Mouse (Mus musculus) frontal cortex, postnatal 25 days (tissue): ENCODE data around the gene Trib2.

ENCODE experiments used
- DNase-seq, 2 experiments: peaks; one replicate each; pipeline ENCODE4 v3.0.0; 2022; ENCODE audit warnings: low spot score in 2 of 2

Gene Trib2

DNA sequence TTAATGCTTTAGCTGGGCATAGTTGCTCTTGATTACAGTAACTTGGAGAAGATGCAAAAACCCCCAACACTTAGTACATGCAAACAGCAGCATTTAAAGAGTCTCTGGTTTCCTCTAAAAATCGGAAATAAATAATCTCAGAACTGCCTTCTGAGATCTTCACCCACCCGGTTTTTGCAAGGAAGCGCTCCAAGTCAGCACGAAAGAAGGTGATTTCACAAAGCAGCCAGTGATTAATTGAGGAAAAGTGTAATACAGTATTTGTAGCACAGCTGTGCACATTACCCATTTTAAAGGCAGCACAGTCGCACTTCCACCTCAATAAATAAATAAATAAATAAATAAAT lies 2.9 kb downstream of the Trib2 start:
- DNase-seq: no peak

DNA sequence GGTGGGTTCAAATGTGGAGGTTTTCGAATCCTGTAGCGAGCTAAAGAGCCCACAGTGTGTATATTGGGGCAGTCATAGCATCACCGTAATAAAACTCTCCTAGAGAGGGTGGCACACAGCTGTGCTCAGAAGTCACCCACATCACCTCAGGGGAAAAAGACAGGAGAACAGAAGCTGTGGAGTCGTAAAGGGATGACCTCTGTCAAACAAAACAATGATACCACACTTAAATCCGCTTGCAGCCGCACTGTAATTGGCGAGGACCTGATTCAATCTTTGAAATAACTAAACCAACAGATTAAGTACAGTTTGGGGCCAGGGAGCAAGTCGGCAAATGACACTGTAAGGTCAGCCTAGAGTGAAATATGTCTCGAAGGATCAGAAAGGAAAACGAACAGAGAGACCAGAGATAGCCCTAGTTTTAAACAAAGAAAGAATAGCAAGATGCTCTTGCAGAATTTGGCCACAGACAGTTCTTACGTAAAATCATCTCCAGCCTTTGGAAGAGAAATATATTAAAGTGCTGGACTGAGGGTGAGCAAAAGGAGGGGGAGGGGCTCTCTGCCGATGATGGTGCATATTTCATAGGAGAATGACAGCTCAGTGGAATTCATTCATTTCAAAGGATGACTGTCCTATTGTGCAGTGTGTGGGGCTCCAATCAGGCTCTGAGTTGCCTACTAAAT lies 3.4 kb downstream of the Trib2 start:
- DNase-seq: no peak

DNA sequence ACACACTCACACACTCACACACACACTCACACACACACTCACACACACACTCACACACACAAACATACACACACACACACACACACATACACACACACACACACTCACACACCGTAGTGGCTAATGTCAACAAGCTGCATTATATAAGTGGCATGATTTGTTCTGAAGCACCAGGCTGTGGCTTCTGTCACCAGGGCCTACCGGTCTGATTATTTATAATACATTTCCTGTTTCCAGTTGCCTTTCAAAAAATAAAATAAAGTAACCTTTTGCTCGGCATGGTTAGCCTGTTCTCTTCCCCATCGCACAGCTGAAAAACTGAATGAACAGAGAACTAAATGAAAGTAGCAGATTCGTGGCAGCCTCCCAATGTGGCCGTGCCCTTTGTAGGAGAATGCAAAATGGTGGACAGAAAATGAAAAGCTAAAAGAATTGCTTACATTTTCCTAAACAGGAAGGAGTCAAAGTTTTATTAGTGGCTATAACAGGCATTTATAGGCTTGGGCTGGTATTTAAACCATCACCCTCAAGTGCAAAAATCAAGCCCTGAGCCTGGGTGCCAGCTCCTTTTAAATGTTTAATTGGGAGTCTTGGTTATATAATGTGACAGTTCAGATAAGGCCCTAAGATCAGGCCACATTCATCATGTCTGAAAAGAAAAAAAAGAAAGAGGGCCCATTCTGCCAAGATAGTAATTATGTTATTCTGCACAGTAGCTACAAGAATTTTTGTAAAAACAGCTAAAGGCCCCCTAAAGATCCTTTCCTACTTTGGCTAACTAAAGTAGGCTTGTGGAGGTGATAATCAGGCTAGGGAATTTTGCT lies 4.4 kb downstream of the Trib2 start:
- DNase-seq: no peak

DNA sequence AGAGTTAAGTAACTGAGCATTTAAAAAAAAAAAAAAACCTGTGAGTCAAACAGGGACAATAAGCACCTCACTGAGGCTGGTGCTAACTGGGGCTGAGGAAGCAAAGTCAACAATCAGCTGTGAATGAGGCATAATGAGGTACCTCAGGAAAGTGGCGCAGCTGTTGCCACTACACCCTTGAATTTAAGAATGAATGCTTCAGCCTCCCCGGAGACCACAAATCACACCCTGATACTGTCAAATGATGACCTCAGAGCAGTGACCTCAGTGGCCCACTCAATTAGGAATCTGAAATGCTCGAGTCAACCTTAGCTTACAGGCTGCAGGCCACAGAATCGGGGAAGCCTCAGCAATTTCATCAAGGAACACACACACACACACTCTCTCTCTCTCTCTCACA lies 5.0 kb downstream of the Trib2 start:
- DNase-seq: no peak

DNA sequence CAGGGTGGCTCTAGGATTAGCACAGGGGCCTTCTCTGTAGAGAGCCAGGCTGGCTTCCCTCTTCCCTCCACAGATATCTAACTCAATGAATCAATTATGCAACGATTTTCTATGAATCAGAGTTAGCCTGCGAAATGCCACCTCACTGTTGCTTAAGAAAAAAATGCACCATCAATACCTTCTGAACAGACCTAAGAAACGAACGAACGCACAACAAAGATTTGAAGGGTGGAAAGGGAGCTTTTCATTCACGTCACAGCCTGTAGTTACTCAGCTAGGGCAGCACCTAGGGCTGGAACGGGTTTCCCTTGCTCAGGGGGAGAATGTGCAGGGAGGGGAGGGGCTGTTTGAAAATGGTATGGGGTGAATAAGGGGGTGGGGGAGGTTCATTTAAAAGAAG lies 5.8 kb downstream of the Trib2 start:
- no peak for DNase-seq

DNA sequence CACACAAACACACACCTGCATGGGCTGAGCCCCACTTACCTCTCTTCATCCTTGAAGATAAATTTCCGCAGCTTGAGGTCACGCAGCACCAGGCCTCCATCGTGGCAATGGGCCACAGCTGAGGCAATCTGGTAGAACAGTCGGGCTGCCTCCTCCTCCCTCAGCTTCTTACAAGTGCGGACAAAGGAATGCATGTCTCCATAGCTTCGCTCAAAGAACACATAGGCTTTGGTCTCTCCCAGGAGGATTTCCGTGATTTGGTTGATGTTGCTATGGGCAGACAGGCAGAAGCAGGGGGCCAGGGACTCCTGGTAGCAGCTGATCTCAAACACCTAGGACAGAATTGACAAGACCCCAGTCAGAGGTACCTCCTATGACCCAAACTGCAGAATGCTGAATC lies 7.1 kb downstream of the Trib2 start:
- no peak for DNase-seq

DNA sequence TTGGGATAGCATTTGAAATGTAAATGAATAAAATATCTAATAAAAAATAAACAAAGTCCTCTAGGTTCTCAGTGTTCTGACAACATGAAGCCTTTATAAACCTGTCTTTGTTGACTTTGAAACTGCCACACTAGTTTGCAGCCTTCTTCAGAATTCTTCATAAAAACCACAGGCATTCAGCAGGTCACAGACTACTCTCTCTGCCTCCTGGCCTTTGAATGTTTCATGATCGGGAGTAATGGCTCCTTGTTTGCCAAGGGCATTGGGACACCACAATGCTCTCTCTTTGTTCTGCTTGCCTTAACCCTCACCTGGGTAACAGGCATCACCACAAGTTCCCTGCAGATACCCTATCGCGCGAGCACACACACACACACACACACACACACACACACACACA lies 7.5 kb downstream of the Trib2 start:
- no peak for DNase-seq

DNA sequence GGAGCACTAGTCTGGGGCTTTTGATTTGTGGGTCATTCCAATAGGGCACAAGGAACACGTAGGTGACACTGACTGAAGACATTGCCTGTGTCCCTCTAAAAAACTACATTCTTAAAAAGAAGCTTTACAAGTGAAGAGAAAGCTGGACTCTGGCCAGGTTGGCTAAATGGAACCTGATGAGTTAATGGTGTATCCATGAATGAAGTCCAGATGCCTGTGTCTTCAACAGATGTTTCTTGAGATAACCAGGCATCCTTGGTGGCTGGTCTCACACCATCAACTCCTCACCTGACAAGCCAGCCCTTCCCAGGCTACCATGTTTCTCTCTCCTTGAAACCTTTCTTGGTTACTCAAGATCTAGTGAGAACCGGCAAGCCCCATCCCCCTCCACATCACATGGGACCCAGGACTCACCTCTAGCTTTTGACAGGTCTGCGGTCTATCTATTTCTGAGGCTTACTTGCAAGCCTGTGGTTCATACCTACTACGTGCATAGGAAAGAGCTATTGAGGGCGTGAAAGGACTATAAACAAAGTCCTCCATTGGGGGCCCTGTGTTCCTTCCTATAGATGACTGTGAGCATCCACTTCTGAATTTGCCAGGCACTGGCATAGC lies 8.4 kb downstream of the Trib2 start:
- no peak for DNase-seq

DNA sequence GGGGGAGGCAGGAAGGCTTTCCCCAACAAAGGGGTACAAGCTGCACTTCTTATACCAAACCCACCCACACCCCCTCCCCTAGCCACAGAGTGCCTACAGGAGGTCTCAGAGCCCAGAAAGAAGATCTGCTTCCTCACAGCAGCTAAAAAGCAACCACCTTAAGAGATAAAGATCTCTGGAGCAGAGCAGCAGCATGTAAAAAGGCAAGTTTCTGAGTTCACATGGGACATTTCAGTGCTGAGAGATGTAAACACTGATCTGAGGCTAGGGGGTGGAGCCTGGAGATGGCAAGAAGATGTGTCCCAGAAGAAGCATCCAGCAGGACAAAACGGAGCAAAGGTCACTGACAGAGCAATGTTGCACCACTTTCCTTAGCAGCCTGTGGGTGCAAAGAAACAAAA lies 11.8 kb downstream of the Trib2 start:
- DNase-seq: no peak

DNA sequence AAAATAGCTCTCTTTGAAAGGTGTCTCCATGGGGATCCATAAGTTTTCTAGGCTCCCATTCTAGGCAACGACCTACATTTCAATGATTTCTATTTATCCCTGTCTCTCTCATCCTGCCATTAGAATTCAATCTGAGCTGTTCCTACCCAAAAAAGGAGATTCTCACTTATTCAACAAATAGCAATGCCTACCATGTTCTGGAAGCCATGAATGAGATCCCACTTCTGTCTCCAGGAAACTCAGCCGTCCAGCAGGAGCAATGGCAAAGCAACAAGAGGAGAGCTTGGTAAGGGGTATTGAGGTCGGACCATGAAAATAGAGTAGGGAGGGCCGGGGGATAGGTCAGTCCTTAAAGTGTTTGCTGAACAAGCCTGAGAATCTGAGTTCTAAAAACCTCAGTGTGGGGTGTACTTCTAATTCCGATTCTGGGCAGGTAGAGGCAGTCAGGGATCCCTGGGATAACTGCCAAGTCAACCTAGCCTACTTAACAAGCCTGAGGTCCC lies 12.7 kb downstream of the Trib2 start:
- DNase-seq: no peak

DNA sequence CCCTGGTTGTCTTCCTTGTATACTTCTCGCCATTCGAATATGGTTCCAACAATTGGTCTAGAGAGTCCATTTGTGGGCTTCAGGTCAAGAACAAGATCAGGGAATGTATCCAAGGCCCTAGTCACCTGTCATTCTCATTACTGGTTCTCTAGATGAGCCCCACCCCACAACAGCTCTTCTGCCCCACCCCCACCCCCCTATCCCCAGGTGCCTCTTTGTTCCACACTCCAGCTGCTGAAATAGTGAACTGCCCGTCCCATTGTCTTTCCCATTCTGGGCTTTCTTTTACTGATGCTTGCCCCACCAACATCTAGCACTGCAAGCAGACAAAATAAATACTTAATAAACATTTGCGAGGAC lies 15.2 kb downstream of the Trib2 start:
- DNase-seq: no peak

DNA sequence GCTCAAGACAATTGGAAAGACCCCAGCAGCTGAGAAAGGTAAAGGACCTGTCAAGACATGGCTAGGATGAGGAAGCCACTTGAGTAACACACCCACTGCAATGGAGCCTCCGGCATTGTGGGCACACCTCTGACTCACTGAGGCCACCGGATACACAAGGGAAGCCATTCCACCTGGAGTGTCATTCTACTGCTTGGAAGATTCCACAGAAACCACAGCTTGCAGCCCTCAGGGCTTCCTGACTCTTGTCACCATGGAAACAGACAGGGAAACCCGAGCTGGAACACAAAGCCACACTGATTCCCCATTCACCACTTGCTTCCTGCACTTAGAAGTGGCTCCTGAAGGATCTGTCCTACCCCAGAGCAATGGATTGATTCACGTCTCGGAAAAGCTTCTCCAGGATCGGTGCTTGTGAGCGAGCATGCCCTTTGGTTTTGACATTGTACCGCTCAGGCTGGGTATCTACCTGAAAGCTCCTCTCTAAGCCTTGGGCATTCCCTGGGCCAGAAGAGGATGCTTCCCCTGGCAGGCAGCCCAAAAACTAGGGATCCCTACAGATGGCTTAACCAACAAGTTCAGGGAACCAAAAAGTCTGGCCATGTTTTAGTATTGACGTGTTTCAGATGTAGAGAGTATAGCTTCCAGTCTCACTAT lies 15.7 kb downstream of the Trib2 start:
- DNase-seq: no peak

DNA sequence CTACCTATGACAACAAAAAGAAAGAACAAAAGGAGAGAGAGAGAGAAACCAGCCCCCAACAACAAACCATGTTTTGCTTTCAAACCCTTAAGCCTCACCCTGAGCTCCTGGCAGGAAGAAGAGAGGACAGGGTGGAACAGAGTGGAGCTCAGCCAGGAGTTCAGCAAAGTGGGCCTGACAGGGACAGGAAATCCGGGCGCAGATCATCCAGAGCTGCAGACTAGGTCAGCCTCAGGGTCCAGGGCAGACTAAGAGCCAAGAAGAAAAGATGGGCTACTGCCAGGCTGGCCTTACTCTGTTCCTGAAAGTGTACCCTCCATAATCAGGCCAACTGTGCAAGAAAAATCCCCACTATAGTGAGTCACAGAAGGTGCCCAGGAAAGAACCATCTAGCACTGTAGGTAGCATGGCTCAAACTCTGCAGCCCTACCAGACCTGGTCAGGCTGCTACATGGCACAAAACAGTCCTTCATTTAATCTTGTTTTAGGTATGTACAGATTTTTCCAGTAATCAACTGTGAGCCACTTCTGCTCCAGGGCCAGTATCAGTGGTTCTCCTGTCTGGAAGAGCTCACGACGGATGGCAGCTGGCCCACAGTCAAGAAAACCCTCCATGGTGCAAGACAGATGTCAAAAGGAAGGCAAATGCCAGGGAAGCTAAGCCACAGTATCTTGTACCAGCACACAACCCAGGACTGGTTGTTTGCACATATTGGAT lies 16.4 kb downstream of the Trib2 start:
- no peak for DNase-seq

DNA sequence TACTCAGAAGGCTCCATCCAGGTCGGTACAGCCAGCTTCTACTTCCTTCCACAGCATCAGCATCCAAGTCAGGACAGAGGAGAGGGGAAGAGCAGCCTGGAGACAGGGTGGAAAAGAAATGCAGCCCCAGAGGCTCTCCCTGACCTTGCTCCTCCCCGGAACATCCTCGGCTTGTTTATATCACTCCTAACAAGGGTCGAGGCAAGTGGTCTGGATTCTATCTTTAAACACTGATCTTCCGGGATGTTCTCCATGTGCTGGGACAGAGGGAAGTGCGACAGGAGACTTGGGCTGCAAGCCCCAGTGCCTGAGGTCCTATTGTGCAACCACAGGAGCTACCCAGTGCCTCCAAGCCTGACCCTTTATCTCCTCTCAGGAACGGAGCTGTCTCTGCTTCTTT lies 18.7 kb downstream of the Trib2 start:
- DNase-seq: no peak

DNA sequence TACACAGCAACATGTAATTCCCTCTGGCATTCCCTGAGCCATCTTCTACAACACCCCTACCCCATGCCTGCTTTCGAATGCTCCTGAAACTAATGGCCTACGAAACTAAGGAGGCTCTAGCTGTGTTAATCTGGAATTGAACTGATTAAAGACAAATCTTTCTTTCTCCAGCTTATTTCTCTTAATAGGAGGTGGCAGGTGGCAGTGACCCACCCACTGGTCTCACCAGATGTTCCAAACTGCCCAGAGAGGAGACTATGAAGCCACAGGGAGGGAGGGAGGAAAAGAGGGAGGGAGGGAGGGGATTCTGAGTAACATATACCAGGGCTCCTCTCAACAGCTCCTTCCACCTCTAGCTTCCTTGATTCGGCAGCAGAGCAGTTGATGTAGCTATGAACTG lies 20.8 kb downstream of the Trib2 start:
- DNase-seq: no peak

DNA sequence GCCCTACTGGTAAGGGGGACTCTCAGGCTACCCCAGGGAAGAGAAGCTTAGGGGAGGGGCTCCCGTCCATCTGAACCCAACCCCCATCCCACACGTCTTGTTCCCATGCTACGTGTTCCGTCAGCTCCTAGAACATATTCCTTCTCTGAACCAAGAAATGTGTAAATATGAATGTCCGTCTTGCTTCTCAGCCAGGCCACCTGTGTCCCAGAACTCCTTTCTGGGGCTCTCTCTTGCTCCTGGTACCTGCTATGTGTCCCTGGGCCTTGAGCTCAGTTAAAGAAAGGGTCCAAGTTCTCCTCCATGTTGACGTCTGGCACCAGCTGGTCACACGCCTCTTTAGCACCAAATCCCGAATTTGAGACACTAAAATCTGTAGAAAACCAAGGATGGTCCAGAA lies 23.4 kb downstream of the Trib2 start:
- no peak for DNase-seq

DNA sequence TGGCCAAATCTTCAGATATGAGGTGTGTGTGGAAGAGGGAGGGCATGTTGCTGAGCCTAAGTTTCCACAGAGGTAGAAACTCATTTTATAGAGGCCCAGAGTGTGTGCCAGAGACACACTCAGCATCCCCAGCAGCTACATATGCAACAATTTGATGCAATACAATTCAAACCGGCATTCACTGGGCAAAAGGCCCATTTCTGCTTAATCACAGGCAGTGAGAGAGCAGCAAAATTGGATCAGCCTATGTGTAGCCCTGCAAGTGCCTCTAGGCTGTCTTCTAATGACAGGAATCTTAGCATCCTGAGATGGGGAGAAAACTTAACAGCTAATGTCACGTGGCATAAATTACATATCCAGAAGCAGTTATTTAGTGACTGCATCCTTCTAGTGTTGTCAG lies 26.5 kb downstream of the Trib2 start:
- no peak for DNase-seq

DNA sequence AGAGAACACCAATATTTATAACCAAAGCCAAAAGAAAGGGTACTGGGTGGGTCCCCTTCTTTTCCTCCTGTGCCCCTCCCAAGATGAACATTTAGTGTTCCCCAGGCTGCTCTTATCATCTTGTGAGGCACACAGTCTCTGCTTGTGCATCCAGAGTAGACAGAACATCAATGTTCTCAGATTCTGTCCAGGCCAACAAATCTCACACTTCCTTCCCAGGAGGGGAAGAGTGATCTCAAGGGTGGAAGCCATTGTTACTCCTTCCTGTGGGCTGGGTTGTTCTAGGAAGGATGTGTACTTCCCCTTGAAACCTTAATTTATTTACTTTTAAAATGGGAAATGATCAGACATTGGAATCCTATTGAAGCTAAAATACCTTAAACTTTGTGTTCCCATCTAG lies 39.7 kb downstream of the Trib2 start:
- DNase-seq: no peak

DNA sequence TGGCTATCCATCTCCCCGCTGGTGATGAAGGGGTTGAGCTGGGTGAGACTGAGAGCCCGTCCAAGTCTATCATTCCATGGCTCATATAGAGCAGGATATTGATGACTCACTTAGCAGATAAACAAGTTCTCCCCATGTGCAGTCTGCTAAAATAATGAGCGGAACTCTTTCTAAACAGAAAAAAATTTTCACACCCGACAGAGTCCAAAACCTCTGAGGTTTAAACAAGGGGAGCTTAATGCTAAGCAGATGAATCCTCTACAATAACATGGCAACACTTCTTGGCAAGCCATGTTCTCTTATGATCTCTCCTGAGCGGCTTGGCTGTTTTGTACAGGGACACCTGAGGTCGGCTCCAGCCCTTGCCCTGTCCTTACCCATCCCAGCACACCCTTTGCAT lies 45.0 kb downstream of the Trib2 start:
- DNase-seq: no peak

DNA sequence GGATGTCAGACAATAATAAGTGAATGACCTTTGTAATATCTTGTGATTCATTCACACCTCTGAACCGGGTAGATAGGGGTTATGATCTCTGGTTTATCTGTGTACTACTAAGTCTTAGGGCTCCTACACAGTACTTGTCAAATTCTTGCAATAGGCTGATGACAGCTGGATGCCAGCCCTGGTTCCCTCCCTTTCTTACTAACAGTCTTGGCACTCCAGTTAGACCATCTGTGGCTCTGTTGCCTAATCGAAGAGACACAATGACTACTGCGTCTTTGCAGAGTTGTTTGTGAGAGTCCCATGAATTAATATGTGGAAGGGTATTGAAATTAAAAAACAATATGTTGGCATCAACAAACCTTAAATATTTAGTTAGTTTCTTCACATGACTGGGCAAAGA lies 48.2 kb downstream of the Trib2 start:
- DNase-seq: no peak

DNA sequence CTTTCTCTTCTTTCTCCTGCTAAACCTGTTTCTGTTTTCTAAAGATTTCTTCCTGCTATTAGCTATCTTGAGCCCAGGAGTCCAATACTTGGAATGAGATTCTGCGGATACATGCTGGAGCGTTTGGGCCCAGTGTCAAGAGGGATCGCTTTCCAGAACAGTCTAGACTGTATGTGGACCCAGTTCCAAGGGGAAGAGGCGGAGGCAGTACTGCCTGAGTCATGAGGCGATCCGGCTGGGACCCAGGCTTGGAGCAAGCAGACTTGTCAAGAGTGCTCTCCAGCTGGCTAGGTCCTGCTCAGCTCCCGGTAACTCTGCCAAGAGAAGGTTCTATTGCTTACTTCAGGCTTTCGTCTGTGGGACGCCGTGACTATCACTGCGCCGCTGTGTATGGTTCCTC lies 50.7 kb downstream of the Trib2 start:
- DNase-seq: no peak

DNA sequence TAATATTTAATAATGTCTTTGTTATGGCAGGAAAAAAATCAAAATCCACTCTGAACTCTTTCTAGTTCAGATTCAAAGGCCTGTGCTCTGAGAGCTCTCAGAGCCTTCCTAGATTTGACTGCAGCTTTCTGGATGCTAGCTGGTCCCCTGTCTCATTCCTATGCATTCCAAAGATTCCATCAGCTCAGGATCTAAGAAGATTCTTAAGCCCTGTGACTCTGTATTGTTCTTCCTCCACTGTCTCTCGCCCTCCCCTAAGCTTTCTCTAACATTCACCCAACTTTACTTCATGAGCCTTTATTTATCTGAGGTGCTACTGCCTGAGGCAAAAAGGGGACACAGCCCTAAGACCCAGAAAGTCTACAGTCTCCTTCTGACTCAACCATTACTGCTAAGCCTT lies 51.5 kb downstream of the Trib2 start:
- DNase-seq: no peak
